Mouse (Mus musculus) lung, embryonic 14.5 days (tissue): ENCODE measurements around the gene Tead1. TPM values are rescaled to one million over a fixed set of nuclear protein-coding genes. Genes with fewer than 3 reads are reported as not detected.

Experiments
- ATAC-seq: fragments of 200-750 bp; cut with Nextera tagmentation; 2 replicates; pipeline ENCODE4 v1.8.0; 2017; ENCODE audit warnings: mild to moderate bottlenecking, moderate TSS enrichment, moderate library complexity; ENCODE audit not compliant: insufficient read depth
- DNase-seq: peaks from one replicate; pipeline ENCODE4 v3.0.0-alpha.2; 2015
- H3K27ac ChIP-seq: fragments of 300-500 bp; sonication (generic); 2 replicates; pipeline ENCODE4 v1.5.1; 2014; ENCODE audit warnings: low read depth, mild to moderate bottlenecking, moderate library complexity
- H3K27me3 ChIP-seq: fragments of 300-500 bp; sonication (generic); 2 replicates; pipeline ENCODE4 v1.6.1; 2014; ENCODE audit warnings: low read length, control low read depth; ENCODE audit not compliant: insufficient read depth
- H3K36me3 ChIP-seq: fragments of 300-500 bp; sonication (generic); 2 replicates; pipeline ENCODE4 v1.6.1; 2014; ENCODE audit warnings: control low read depth; ENCODE audit not compliant: insufficient read depth
- H3K4me1 ChIP-seq: fragments of 300-500 bp; sonication (generic); 2 replicates; pipeline ENCODE4 v1.6.1; 2014; ENCODE audit warnings: antibody characterized with exemption, control low read depth; ENCODE audit not compliant: insufficient read depth
- H3K4me2 ChIP-seq: fragments of 300-500 bp; sonication (generic); 2 replicates; pipeline ENCODE4 v1.6.1; 2014; ENCODE audit warnings: mild to moderate bottlenecking
- H3K4me3 ChIP-seq: fragments of 300-500 bp; sonication (generic); 2 replicates; pipeline ENCODE4 v1.5.1; 2014; ENCODE audit warnings: low read depth, low read length
- H3K9ac ChIP-seq: fragments of 300-500 bp; sonication (generic); 2 replicates; pipeline ENCODE4 v1.6.1; 2014
- H3K9me3 ChIP-seq: fragments of 300-500 bp; sonication (generic); 2 replicates; pipeline ENCODE4 v1.6.1; 2016; ENCODE audit warnings: low read depth, low read length, control low read depth
- CTCF ChIP-seq: IDR thresholded peaks from 2 replicates; pipeline ENCODE4 v1.5.1; 2016; ENCODE audit warnings: antibody characterized with exemption, low read depth
- WGBS: fragments of 180-500 bp; shearing (Covaris S2); extraction: QIAGEN DNeasy Blood & Tissue Kit; methylation state at CpG from one replicate; pipeline ENCODE4 v1.1.7; 2014; 5-methylcytosine and 5-hydroxymethylcytosine counted together
- polyA plus RNA-seq: library from polyadenylated mRNA; unstranded; fragments of >200 nt; fragmentation: Nextera tagmentation; extraction: Ambion mirVana; gene quantifications from 2 replicates; pipeline ENCODE4 v1.2.1, GENCODE M21; 2014

Tead1 gene
- polyA plus RNA-seq, 1 experiment from 2014 or later = 27.6 TPM

DNA sequence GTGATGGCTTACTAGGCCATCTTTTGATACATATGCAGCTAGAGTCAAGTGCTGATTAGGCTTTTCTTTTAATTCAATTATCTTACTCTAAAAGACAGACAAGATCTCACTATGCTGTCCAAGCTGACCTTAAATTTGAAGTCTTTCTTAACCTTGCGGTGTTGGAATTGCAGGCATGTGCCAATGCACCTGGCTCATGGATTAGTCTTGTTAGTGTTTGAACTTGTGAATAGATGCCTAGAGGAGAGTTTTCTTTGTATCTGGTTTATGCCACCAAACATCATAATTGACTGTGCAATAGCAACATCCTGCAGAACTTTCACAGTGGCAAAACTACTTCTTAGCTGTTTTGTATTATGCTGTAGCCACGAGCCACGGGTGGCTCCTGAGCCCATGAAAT, 68.7 kb downstream of the Tead1 start:
- Histone ChIP-seq H3K4me2 (no peak overlapping the region), H3K27ac (no peak overlapping the region), H3K9ac (no peak overlapping the region), H3K9me3 (no peaks in the 10 kb centered on the region), H3K36me3 (no peaks in the 10 kb centered on the region), H3K27me3 (no peaks in the 10 kb centered on the region), H3K4me3 (no peak overlapping the region), H3K4me1 (peaks cover 16% of the 10 kb centered on the region)
- ATAC-seq (no peak), DNase-seq (no peak)
- 79% methylated on average over 3 of the region's 3 CpGs for WGBS
- no peak for TF ChIP-seq CTCF

DNA sequence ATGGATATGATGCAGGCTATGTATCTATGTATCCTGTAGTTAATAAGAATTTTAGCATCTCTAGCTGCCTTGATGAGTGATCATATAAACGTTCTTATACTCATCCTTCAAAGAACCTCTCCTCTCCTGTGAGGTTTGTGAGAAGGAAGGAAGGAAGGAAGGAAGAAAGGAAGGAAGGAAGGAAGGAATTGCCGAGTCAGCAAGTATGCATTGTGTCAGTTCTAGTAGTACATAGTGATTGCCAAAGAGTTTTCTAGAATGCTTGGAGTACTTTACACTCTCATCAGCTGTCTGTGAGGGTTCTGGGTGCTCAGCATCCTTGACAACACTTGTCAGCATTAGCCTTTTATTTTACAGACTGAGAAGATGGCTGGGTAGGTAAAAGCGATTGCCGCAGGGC, 69.2 kb downstream of the Tead1 start:
- ATAC-seq (no peak), DNase-seq (no peak)
- WGBS = 84% methylated on average over 4 of the region's 4 CpGs
- Histone ChIP-seq H3K4me2 (no peak overlapping the region), H3K36me3 (no peaks in the 10 kb centered on the region), H3K4me3 (no peak overlapping the region), H3K27ac (no peak overlapping the region), H3K4me1 (peaks cover 12% of the 10 kb centered on the region), H3K9ac (no peak overlapping the region), H3K27me3 (no peaks in the 10 kb centered on the region), H3K9me3 (no peaks in the 10 kb centered on the region)
- TF ChIP-seq CTCF = no peak

DNA sequence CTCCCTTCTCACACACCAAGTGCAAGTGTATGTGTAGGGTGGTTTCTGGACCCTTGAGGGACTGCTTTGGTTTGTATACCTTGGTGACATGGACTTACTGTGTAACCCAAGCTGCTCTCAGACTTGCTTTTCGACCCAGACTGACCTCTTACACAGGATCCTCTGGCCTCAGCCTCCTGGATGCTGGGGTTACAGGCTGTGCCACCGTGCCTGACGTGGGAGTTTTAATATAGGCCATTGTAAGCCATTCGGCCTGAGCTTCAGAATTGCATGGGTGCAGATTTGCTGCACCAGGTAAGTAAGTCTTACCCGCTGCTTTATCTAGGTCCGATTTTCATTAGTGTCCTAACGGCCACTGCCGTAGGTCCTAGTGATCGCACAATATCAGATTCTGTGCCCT, 71.0 kb downstream of the Tead1 start:
- no peak overlapping the region for H3K9ac ChIP-seq
- H3K4me2 ChIP-seq = no peak overlapping the region
- DNase-seq (no peak), ATAC-seq (no peak)
- H3K27ac ChIP-seq = no peak overlapping the region
- WGBS = 90% methylated on average over 9 of the region's 9 CpGs
- H3K36me3 ChIP-seq = no peaks in the 10 kb centered on the region
- H3K4me1 ChIP-seq = no peaks in the 10 kb centered on the region
- no peak overlapping the region for H3K4me3 ChIP-seq
- TF ChIP-seq CTCF = no peak
- H3K9me3 ChIP-seq = no peaks in the 10 kb centered on the region
- no peaks in the 10 kb centered on the region for H3K27me3 ChIP-seq

DNA sequence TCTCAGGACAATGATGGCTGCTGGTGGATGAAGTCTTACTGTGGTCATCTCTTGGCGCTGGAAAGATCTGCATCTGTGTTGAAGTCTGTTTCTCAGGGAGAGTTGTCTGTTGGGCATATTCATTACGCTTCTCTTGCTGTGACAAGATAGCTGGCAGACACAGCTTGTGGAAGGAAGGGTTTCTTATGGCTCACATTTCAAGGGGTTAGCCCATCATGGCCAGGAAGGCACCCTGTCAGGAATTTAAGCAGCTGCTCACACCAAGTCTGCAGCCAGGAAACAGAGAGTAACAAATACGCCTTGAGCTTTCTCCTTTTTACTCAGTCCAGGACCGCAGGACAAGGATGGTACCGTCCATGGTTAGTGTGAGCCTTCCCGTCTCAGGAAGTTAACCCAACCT, 73.2 kb downstream of the Tead1 start:
- no peak overlapping the region for H3K27ac ChIP-seq
- ATAC-seq = no peak

DNA sequence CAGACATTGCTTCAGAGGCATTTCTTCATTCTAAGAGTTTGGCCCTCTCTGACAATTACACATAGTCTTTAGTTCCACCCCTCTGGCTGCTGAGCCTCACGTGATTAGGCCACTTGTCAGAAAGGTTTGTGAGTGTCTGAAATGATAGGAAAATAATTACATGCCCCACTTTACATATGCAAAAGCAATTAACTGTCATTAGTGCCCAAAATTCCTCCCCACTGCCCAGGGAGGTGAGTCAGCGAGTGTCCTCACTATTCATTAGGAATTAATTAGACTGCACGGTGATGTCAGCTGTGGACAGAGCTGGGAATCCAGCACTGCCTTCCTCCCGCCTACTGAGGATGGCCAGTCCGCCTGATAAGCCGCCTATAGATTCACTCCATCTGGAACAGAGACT, 74.2 kb downstream of the Tead1 start:
- no peak for ATAC-seq
- no peak overlapping the region for H3K9ac ChIP-seq
- no peak for TF ChIP-seq CTCF
- WGBS = 40% methylated on average over 6 of the region's 6 CpGs
- H3K27ac ChIP-seq = no peak overlapping the region
- no peaks in the 10 kb centered on the region for H3K27me3 ChIP-seq
- H3K4me1 ChIP-seq = peaks cover 15% of the 10 kb centered on the region
- H3K36me3 ChIP-seq = no peaks in the 10 kb centered on the region
- no peak overlapping the region for H3K4me3 ChIP-seq
- no peak for DNase-seq
- no peaks in the 10 kb centered on the region for H3K9me3 ChIP-seq
- no peak overlapping the region for H3K4me2 ChIP-seq

More for the DNA sequence above, 73.2 kb downstream of the Tead1 start:
- Histone ChIP-seq H3K4me3 (no peak overlapping the region), H3K27me3 (no peaks in the 10 kb centered on the region), H3K36me3 (no peaks in the 10 kb centered on the region), H3K9ac (no peak overlapping the region), H3K4me1 (peaks cover 8% of the 10 kb centered on the region), H3K9me3 (no peaks in the 10 kb centered on the region), H3K4me2 (no peak overlapping the region)
- 85% methylated on average over 6 of the region's 6 CpGs for WGBS
- DNase-seq = no peak
- TF ChIP-seq CTCF = no peak

DNA sequence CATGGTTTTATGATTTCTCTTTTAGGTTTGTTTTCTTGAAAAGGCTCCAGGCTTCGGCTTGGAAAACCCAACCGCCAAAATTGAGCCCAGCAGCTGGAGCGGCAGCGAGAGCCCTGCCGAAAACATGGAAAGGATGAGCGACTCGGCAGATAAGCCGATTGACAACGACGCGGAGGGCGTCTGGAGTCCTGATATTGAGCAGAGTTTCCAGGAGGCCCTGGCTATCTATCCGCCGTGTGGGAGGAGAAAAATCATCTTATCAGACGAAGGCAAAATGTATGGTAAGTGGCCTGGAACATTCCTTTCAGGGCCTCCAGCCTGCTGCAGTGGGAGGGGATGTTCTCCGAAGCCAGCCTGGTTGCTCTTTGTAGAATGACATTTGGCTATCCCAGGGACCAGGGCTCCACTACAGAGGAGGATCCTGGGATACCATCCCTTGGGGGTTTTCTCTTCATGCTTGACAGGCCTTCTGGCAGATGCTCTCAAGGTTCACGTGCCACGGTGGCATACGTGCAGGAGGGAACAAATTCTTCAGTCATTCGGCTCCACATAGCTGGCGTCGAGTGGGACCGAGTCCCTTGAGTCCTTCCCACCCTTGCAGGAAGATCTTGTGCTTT, 80.3 kb downstream of the Tead1 start:
- WGBS = 76% methylated on average over 23 of the region's 23 CpGs
- Histone ChIP-seq H3K4me1 (peaks cover 45% of the 10 kb centered on the region), H3K9me3 (no peaks in the 10 kb centered on the region), H3K4me2 (no peak overlapping the region), H3K27me3 (no peaks in the 10 kb centered on the region), H3K36me3 (0 out of 2 replicates have a peak, but pooled peaks cover 14% of the 10 kb centered on the region), H3K27ac (no peak overlapping the region), H3K4me3 (no peak overlapping the region), H3K9ac (no peak overlapping the region)
- no peak for ATAC-seq
- TF ChIP-seq CTCF = no peak
- no peak for DNase-seq

DNA sequence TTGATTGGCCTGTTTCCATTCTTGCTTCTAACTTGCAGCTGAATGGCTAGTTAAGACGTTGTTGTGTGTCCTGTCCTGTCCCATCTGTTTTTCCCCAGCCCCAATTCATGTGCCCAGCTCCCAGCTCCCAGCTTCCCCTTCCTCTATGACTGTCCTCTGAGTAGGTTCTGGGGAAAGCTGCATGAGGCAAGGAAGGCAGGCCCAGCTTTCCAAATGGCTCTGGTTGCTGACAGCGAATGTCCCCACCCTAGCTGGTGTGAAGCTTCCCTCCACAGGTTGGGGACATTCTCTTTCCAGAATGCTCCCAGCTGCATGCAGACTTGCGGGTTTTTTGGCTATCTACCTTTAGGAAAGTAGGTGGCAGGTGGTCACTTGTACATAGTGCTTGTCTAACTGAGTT, 81.2 kb downstream of the Tead1 start:
- ATAC-seq (no peak), DNase-seq (no peak)
- 0 out of 2 replicates have a peak, but pooled peaks cover 14% of the 10 kb centered on the region for H3K36me3 ChIP-seq
- H3K9me3 ChIP-seq = no peaks in the 10 kb centered on the region
- H3K4me1 ChIP-seq = peaks cover 45% of the 10 kb centered on the region
- H3K27ac ChIP-seq = peak overlapping the region; percentile 60; the same call in 1 of the 2 replicates
- WGBS = 71% methylated on average over 3 of the region's 3 CpGs
- no peak overlapping the region for H3K9ac ChIP-seq
- no peak overlapping the region for H3K4me2 ChIP-seq
- no peak for TF ChIP-seq CTCF
- no peak overlapping the region for H3K4me3 ChIP-seq
- no peaks in the 10 kb centered on the region for H3K27me3 ChIP-seq

DNA sequence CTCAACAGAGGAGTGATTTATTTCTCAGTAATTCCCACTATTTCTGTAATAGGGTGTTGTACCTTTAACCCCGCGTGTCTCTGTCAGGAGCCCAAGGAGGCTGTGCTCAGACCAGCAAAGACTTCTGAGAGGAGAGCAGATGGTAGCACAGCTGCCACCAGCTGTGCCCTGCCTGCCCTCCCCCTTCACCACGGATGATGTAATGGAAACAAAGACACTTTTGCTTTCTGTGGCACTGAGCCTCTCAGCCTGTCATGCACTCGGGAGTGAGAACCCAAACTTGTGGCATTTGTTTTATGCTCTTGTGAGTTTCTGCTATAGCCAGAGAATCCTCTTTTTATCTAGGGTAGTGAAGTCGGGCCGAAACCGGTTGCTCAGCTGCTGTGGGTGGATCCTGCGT, 81.7 kb downstream of the Tead1 start:
- Histone ChIP-seq H3K4me1 (peaks cover 45% of the 10 kb centered on the region), H3K4me3 (no peak overlapping the region), H3K27ac (peak overlapping the region; percentile 60; the same call in 1 of the 2 replicates), H3K4me2 (0 out of 2 replicates have a peak overlapping the region, but pooled peaks have one; percentile 6), H3K27me3 (no peaks in the 10 kb centered on the region), H3K9ac (no peak overlapping the region; the same call in 1 of the 2 replicates), H3K36me3 (0 out of 2 replicates have a peak, but pooled peaks cover 14% of the 10 kb centered on the region), H3K9me3 (no peaks in the 10 kb centered on the region)
- ATAC-seq (peak; percentile 79), DNase-seq (peak; percentile 79)
- no peak for TF ChIP-seq CTCF
- WGBS = 37% methylated on average over 8 of the region's 8 CpGs
